Mouse (Mus musculus) liver, adult 2 months (tissue): Measurements from ENCODE around the gene Kcp. TPM values are rescaled to one million over a fixed set of nuclear protein-coding genes. Genes with fewer than 3 reads are reported as not detected.

ENCODE experiments used
- DNase-seq: peaks from one replicate; pipeline ENCODE4 v3.0.0-alpha.2; 2011; ENCODE audit warnings: low read depth, low spot score; ENCODE audit errors: extremely low read depth
- H3K27ac ChIP-seq: fragments of 200-500 bp; replicated peaks from 2 replicates; pipeline ENCODE4 v1.5.1; 2012; ENCODE audit warnings: low read depth, mild to moderate bottlenecking, control low read depth, inconsistent platforms, low read length; ENCODE audit not compliant: insufficient read depth
- H3K27me3 ChIP-seq: fragments of 200-500 bp; 2 replicates; pipeline ENCODE4 v1.6.1; 2012; ENCODE audit warnings: mild to moderate bottlenecking, moderate library complexity, low read length, inconsistent platforms; ENCODE audit not compliant: control insufficient read depth, insufficient read depth
- H3K36me3 ChIP-seq: fragments of 200-500 bp; 2 replicates; pipeline ENCODE4 v1.6.1; 2012; ENCODE audit warnings: low read length, inconsistent platforms; ENCODE audit not compliant: control insufficient read depth, insufficient read depth
- H3K4me1 ChIP-seq: fragments of 200-500 bp; 2 replicates; pipeline ENCODE4 v1.6.1; 2011; ENCODE audit warnings: low read length; ENCODE audit not compliant: control insufficient read depth, insufficient read depth
- H3K4me3 ChIP-seq: fragments of 200-500 bp; 2 replicates; pipeline ENCODE4 v1.5.1; 2011; ENCODE audit warnings: low read depth, mild to moderate bottlenecking, control low read depth, low read length, moderate library complexity; ENCODE audit not compliant: insufficient read depth
- H3K79me2 ChIP-seq: fragments of 200-500 bp; 2 replicates; pipeline ENCODE4 v1.6.1; 2012; ENCODE audit warnings: inconsistent platforms, mild to moderate bottlenecking, low read length, moderate library complexity; ENCODE audit not compliant: control insufficient read depth, insufficient read depth
- H3K9ac ChIP-seq: fragments of 200-500 bp; 2 replicates; pipeline ENCODE4 v1.6.1; 2012; ENCODE audit warnings: low read depth, mild to moderate bottlenecking, control low read depth, inconsistent platforms, low read length
- CTCF ChIP-seq: fragments of 200-500 bp; IDR thresholded peaks from 2 replicates; pipeline ENCODE4 v1.5.1; 2011; ENCODE audit warnings: low read depth, low read length, control low read depth
- POLR2A ChIP-seq: fragments of 200-500 bp; IDR thresholded peaks from 2 replicates; pipeline ENCODE4 v1.6.1; 2011; ENCODE audit warnings: low read length, control low read depth; ENCODE audit not compliant: insufficient read depth; ENCODE audit errors: extremely low read depth
- WGBS: fragments of 180-500 bp; shearing (Covaris S2); methylation state at CpG from one replicate; pipeline ENCODE4 v1.1.7; 2018; 5-methylcytosine and 5-hydroxymethylcytosine counted together
- polyA plus RNA-seq: library from polyadenylated mRNA; depleted of rRNA; stranded (reverse); fragments of >200 nt; gene quantifications from 2 replicates; pipeline ENCODE4 v1.2.3, GENCODE M21; 2012; rRNA removed
- total RNA-seq: library from RNA; depleted of rRNA; stranded (reverse); fragments of >200 nt; gene quantifications from 2 replicates; pipeline ENCODE4 v1.2.3, GENCODE M21; 2014; rRNA removed

Kcp gene
- total RNA-seq, result 1.7 and 1.8 TPM in 2 replicates
- polyA plus RNA-seq, result 5.6 and 10.2 TPM in 2 replicates

- peak; percentile 46 for DNase-seq
- H3K27me3 ChIP-seq, result no peaks in the 10 kb centered on the region
- no peak for TF ChIP-seq POLR2A
- no peak for TF ChIP-seq CTCF
These were observed at the start of gene Kcp for GRCm38 (mm10) chr6:29507447-29508309. Kcp (minus strand) TSS chr6:29507952.

GRCm38 (mm10) chr6:29557112-29557511 is 49.4 kb upstream of the Kcp start:
- DNase-seq, result no peak
- TF ChIP-seq CTCF (no peak), POLR2A (no peak)
- 76% methylated on average over 2 of the region's 2 CpGs for WGBS
- no peak overlapping the region for H3K27ac ChIP-seq
- H3K4me3 ChIP-seq, result no peak overlapping the region
- no peak overlapping the region for H3K9ac ChIP-seq
- peaks cover 76% of the 10 kb centered on the region for H3K36me3 ChIP-seq
- H3K79me2 ChIP-seq, result no peaks in the 10 kb centered on the region; the same call in 1 of the 2 replicates
- no peaks in the 10 kb centered on the region for H3K27me3 ChIP-seq
- H3K4me1 ChIP-seq, result no peaks in the 10 kb centered on the region

More at GRCm38 (mm10) chr6:29507447-29508309, at the start of gene Kcp:
- no peaks in the 10 kb centered on the region for H3K36me3 ChIP-seq
- H3K4me3 ChIP-seq, result peak within 1 kb of the TSS; percentile 75
- no peak within 1 kb of the TSS for H3K27ac ChIP-seq
- H3K4me1 ChIP-seq, result no peaks in the 10 kb centered on the region; the same call in 1 of the 2 replicates
- no peaks in the 10 kb centered on the region; the same call in 1 of the 2 replicates for H3K79me2 ChIP-seq
- H3K9ac ChIP-seq, result peak within 1 kb of the TSS; percentile 81
- 3% methylated on average over 46 of the region's 47 CpGs for WGBS

GRCm38 (mm10) chr6:29552526-29552925 is 44.8 kb upstream of the Kcp start:
- Histone ChIP-seq H3K36me3 (peaks cover 75% of the 10 kb centered on the region), H3K4me3 (no peak overlapping the region), H3K79me2 (no peaks in the 10 kb centered on the region; the same call in 1 of the 2 replicates), H3K4me1 (no peaks in the 10 kb centered on the region), H3K27me3 (no peaks in the 10 kb centered on the region), H3K27ac (no peak overlapping the region), H3K9ac (no peak overlapping the region)
- TF ChIP-seq POLR2A, result no peak
- no peak for TF ChIP-seq CTCF
- 80% methylated on average over 2 of the region's 2 CpGs for WGBS
- no peak for DNase-seq

- Histone ChIP-seq H3K27ac (no peak overlapping the region), H3K4me3 (no peak overlapping the region), H3K27me3 (no peaks in the 10 kb centered on the region), H3K36me3 (peaks cover 68% of the 10 kb centered on the region), H3K79me2 (no peaks in the 10 kb centered on the region), H3K9ac (no peak overlapping the region), H3K4me1 (no peaks in the 10 kb centered on the region)
- no peak for DNase-seq
- no peak for TF ChIP-seq CTCF
- 47% methylated on average over 1 of the region's 1 CpGs for WGBS
These were observed 40.3 kb upstream of the Kcp start for GRCm38 (mm10) chr6:29548086-29548485.

- Histone ChIP-seq H3K36me3 (peaks cover 72% of the 10 kb centered on the region), H3K79me2 (no peaks in the 10 kb centered on the region), H3K4me3 (no peak overlapping the region), H3K27me3 (no peaks in the 10 kb centered on the region), H3K4me1 (no peaks in the 10 kb centered on the region), H3K9ac (no peak overlapping the region), H3K27ac (no peak overlapping the region)
- DNase-seq, result no peak
- no peak for TF ChIP-seq CTCF
- no peak for TF ChIP-seq POLR2A
These were observed 39.8 kb upstream of the Kcp start for GRCm38 (mm10) chr6:29547582-29547981.

- peaks cover 58% of the 10 kb centered on the region for H3K36me3 ChIP-seq
- H3K27ac ChIP-seq, result no peak overlapping the region
- 99% methylated on average over 2 of the region's 2 CpGs for WGBS
These were observed 37.9 kb upstream of the Kcp start for GRCm38 (mm10) chr6:29545611-29546010.

More at GRCm38 (mm10) chr6:29545611-29546010, 37.9 kb upstream of the Kcp start:
- no peak overlapping the region for H3K9ac ChIP-seq
- no peak for DNase-seq
- H3K4me3 ChIP-seq, result no peak overlapping the region
- no peaks in the 10 kb centered on the region for H3K27me3 ChIP-seq
- H3K79me2 ChIP-seq, result no peaks in the 10 kb centered on the region
- TF ChIP-seq CTCF (no peak), POLR2A (no peak)
- peaks cover 7% of the 10 kb centered on the region for H3K4me1 ChIP-seq
